Mouse (Mus musculus) midbrain, embryonic 13.5 days (tissue): ENCODE measurements at regions not wholly inside any gene's neighbourhood (a gene's known extent, or its start where the extent isn't known, plus 50 kb on each side); places are given as distances from the start of the nearest gene placed in this dataset.
"Not testable (repeated sequence)": the region's sequence is repeated elsewhere in the genome, so short reads cannot be mapped to it uniquely, and the experiment has no call there.

Source experiments
- ATAC-seq: fragments of 200-750 bp; cut with Nextera tagmentation; 2 replicates; pipeline ENCODE4 v1.8.0; 2017; ENCODE audit warnings: mild to moderate bottlenecking, moderate TSS enrichment, moderate library complexity
- H3K27ac ChIP-seq: fragments of 300-500 bp; sonication (generic); 2 replicates; pipeline ENCODE4 v1.5.1; 2015; ENCODE audit warnings: inconsistent platforms, mild to moderate bottlenecking, moderate library complexity
- H3K27me3 ChIP-seq: fragments of 300-500 bp; sonication (generic); 2 replicates; pipeline ENCODE4 v1.6.1; 2015; ENCODE audit warnings: mild to moderate bottlenecking, inconsistent platforms
- H3K36me3 ChIP-seq: fragments of 300-500 bp; sonication (generic); 2 replicates; pipeline ENCODE4 v1.6.1; 2015; ENCODE audit warnings: mild to moderate bottlenecking, inconsistent platforms
- H3K4me1 ChIP-seq: fragments of 300-500 bp; sonication (generic); replicated peaks from 2 replicates; pipeline ENCODE4 v1.6.1; 2015; ENCODE audit warnings: inconsistent platforms
- H3K4me2 ChIP-seq: fragments of 300-500 bp; sonication (generic); replicated peaks from 2 replicates; pipeline ENCODE4 v1.6.1; 2015; ENCODE audit warnings: moderate library complexity, mild to moderate bottlenecking, inconsistent platforms
- H3K4me3 ChIP-seq: fragments of 300-500 bp; sonication (generic); replicated peaks from 2 replicates; pipeline ENCODE4 v1.5.1; 2015; ENCODE audit warnings: mild to moderate bottlenecking, inconsistent platforms
- H3K9ac ChIP-seq: fragments of 300-500 bp; sonication (generic); replicated peaks from 2 replicates; pipeline ENCODE4 v1.6.1; 2015; ENCODE audit warnings: mild to moderate bottlenecking, inconsistent platforms
- H3K9me3 ChIP-seq: fragments of 300-500 bp; sonication (generic); 2 replicates; pipeline ENCODE4 v1.6.1; 2016; ENCODE audit warnings: mild to moderate bottlenecking, inconsistent platforms
- WGBS: fragments of 180-500 bp; shearing (Covaris S2); methylation state at CpG from one replicate; pipeline ENCODE4 v1.1.7; 2015; 5-methylcytosine and 5-hydroxymethylcytosine counted together

- H3K4me3 ChIP-seq, H3K4me1 ChIP-seq, H3K9me3 ChIP-seq, H3K9ac ChIP-seq, H3K27me3 ChIP-seq, H3K27ac ChIP-seq, H3K36me3 ChIP-seq, H3K4me2 ChIP-seq, ATAC-seq: not testable (repeated sequence)
- WGBS, result 89% methylated on average over 3 of the region's 4 CpGs
These were observed 98.1 kb upstream of the Pwp1 start for GRCm38 (mm10) chr10:85731163-85731562.

GRCm38 (mm10) chr10:85731796-85732388 is 97.4 kb upstream of the Pwp1 start:
- ATAC-seq, result 0 out of 2 replicates have a peak, but pooled peaks have one; percentile 43
- 38% methylated on average over 13 of the region's 13 CpGs for WGBS

GRCm38 (mm10) chr10:85737796-85738195 is 91.5 kb upstream of the Pwp1 start:
- Histone ChIP-seq H3K27me3 (no peaks in the 10 kb centered on the region), H3K36me3 (no peaks in the 10 kb centered on the region), H3K4me1 (no peaks in the 10 kb centered on the region), H3K4me2 (no peak overlapping the region), H3K4me3 (no peak overlapping the region), H3K9me3 (no peaks in the 10 kb centered on the region), H3K9ac (no peak overlapping the region), H3K27ac (no peak overlapping the region)
- ATAC-seq, result no peak
- WGBS, result 90% methylated on average over 1 of the region's 1 CpGs

More at GRCm38 (mm10) chr10:85731796-85732388, 97.4 kb upstream of the Pwp1 start:
- not testable (repeated sequence) for H3K4me2 ChIP-seq, H3K27ac ChIP-seq, H3K27me3 ChIP-seq, H3K4me1 ChIP-seq, H3K36me3 ChIP-seq, H3K9me3 ChIP-seq, H3K9ac ChIP-seq, H3K4me3 ChIP-seq

- Histone ChIP-seq H3K27me3 (no peaks in the 10 kb centered on the region), H3K9ac (no peak overlapping the region), H3K9me3 (no peaks in the 10 kb centered on the region), H3K27ac (no peak overlapping the region), H3K4me1 (no peaks in the 10 kb centered on the region), H3K4me2 (no peak overlapping the region), H3K4me3 (no peak overlapping the region), H3K36me3 (no peaks in the 10 kb centered on the region)
- 57% methylated on average over 3 of the region's 3 CpGs for WGBS
- no peak for ATAC-seq
These were observed 90.3 kb upstream of the Pwp1 start for GRCm38 (mm10) chr10:85739008-85739407.

- H3K27me3 ChIP-seq, H3K9ac ChIP-seq, H3K4me3 ChIP-seq, H3K4me2 ChIP-seq, H3K36me3 ChIP-seq, ATAC-seq, H3K9me3 ChIP-seq, H3K27ac ChIP-seq, H3K4me1 ChIP-seq: not testable (repeated sequence)
These were observed 89.7 kb upstream of the Pwp1 start for GRCm38 (mm10) chr10:85739565-85739964.

- no peaks in the 10 kb centered on the region for H3K36me3 ChIP-seq
- no peak overlapping the region for H3K9ac ChIP-seq
- no peaks in the 10 kb centered on the region for H3K9me3 ChIP-seq
- ATAC-seq, result no peak
- no peak overlapping the region for H3K27ac ChIP-seq
- WGBS, result 86% methylated on average over 5 of the region's 5 CpGs
- no peak overlapping the region for H3K4me3 ChIP-seq
- no peak overlapping the region for H3K4me2 ChIP-seq
- no peaks in the 10 kb centered on the region for H3K4me1 ChIP-seq
- H3K27me3 ChIP-seq, result no peaks in the 10 kb centered on the region
These were observed 87.3 kb upstream of the Pwp1 start for GRCm38 (mm10) chr10:85741972-85742371.

- WGBS, result 65% methylated on average over 7 of the region's 7 CpGs
These were observed 83.9 kb upstream of the Pwp1 start for GRCm38 (mm10) chr10:85745390-85745789.

GRCm38 (mm10) chr10:85745818-85746217 is 83.5 kb upstream of the Pwp1 start:
- 31% methylated on average over 5 of the region's 8 CpGs for WGBS
- H3K4me3 ChIP-seq, H3K27ac ChIP-seq: not testable (repeated sequence)

More at GRCm38 (mm10) chr10:85745390-85745789, 83.9 kb upstream of the Pwp1 start:
- H3K9ac ChIP-seq, H3K27ac ChIP-seq, H3K36me3 ChIP-seq, H3K9me3 ChIP-seq, H3K4me1 ChIP-seq, H3K27me3 ChIP-seq, ATAC-seq, H3K4me3 ChIP-seq, H3K4me2 ChIP-seq: not testable (repeated sequence)

GRCm38 (mm10) chr10:85749549-85749948 is 79.7 kb upstream of the Pwp1 start:
- not testable (repeated sequence) for H3K27ac ChIP-seq, H3K4me3 ChIP-seq, H3K27me3 ChIP-seq, H3K9me3 ChIP-seq, H3K9ac ChIP-seq, H3K36me3 ChIP-seq, H3K4me2 ChIP-seq, ATAC-seq, H3K4me1 ChIP-seq
- 86% methylated on average over 2 of the region's 2 CpGs for WGBS

More at GRCm38 (mm10) chr10:85745818-85746217, 83.5 kb upstream of the Pwp1 start:
- not testable (repeated sequence) for H3K4me1 ChIP-seq, H3K9ac ChIP-seq, H3K36me3 ChIP-seq, H3K27me3 ChIP-seq, H3K4me2 ChIP-seq, H3K9me3 ChIP-seq, ATAC-seq

GRCm38 (mm10) chr10:85775035-85775434 is 54.3 kb upstream of the Pwp1 start:
- WGBS, result 97% methylated on average over 1 of the region's 1 CpGs
- Histone ChIP-seq H3K36me3 (no peaks in the 10 kb centered on the region), H3K27me3 (no peaks in the 10 kb centered on the region), H3K4me1 (no peaks in the 10 kb centered on the region), H3K9ac (no peak overlapping the region), H3K9me3 (no peaks in the 10 kb centered on the region), H3K4me2 (no peak overlapping the region), H3K27ac (no peak overlapping the region), H3K4me3 (no peak overlapping the region)
- ATAC-seq, result no peak
